Mouse (Mus musculus) liver, embryonic 14.5 days (tissue): ENCODE measurements around the gene Scarf2.

Experiments
- CTCF ChIP-seq: IDR thresholded peaks from 2 replicates; pipeline ENCODE4 v1.5.1; 2016; ENCODE audit warnings: antibody characterized with exemption, low read depth, control low read depth
- EP300 ChIP-seq: IDR thresholded peaks from 2 replicates; pipeline ENCODE4 v1.6.1; 2016; ENCODE audit warnings: antibody characterized with exemption, low read depth

DNA sequence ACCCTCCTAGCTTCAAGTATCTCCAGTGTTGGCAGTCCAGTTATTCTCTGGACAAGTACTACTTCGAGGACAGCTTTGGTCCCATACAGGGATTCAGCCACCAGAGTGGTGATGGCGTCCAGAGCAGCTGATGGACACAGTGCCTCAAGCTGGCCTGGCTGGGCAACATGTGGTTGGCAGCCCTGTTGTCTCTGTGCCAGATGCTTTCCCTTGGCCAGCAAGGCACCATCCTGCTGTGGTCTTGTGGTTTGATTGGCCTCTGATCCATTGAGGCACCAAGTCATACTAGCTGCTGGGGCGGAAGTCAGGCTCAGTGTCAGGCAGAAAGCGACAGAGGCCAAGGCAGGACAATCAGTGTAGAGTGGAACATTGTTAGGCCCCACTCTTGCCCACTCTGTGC, 12.0 kb downstream of the Scarf2 start:
- no peak for TF ChIP-seq CTCF
- no peak for TF ChIP-seq EP300
